Mouse (Mus musculus) B cell, adult 67 days (primary cell): ENCODE data around the gene Ms4a6b. TPM values are rescaled to one million over a fixed set of nuclear protein-coding genes. Genes with fewer than 3 reads are reported as not detected.

Experiments used
- total RNA-seq, 2 experiments: library from RNA; stranded (reverse); gene quantifications; 4 replicates each; pipeline ENCODE4 v1.2.4; 2023

The Ms4a6b gene
- total RNA-seq: 10 to 100 TPM; 87.9 to 94.8 TPM

GRCm38 (mm10) chr19:11516246-11516645 is at the start of gene Ms4a6b:
Ms4a6b (plus strand) TSS chr19:11516512.

GRCm38 (mm10) chr19:11469215-11469614 is 47.1 kb upstream of the Ms4a6b start, which contains the start of gene Ms4a6c:
Ms4a6c (plus strand) TSS chr19:11469366.

GRCm38 (mm10) chr19:11485746-11486145 is 30.6 kb upstream of the Ms4a6b start, which contains the start of gene Gm8369:
Gm8369 (plus strand) TSS chr19:11485938.

GRCm38 (mm10) chr19:11536593-11536992 is 20.3 kb downstream of the Ms4a6b start, which contains the start of gene Ms4a4d:
Ms4a4d (plus strand) TSS chr19:11536801.

Other genes starting within 250 kb of the Ms4a6b start
- gene Ms4a5, start 232.6 kb upstream of the Ms4a6b start, total RNA-seq: not detected
- gene Ms4a14, start 202.1 kb upstream of the Ms4a6b start, total RNA-seq: 1 to 10 TPM in 1 of 2 experiments, under 1 TPM in 1; 0.62 to 1.1 TPM
- 1 to 10 TPM; 2.4 to 4.7 TPM for gene Ms4a7, start 180.4 kb upstream of the Ms4a6b start, total RNA-seq
- 1 to 10 TPM in 1 of 2 experiments, not detected in 1; 2.4 TPM for gene Ms4a4a, start 141.0 kb upstream of the Ms4a6b start, total RNA-seq
- gene Ms4a4c, start 111.7 kb upstream of the Ms4a6b start, total RNA-seq: 100 to 1,000 TPM; 169 to 245 TPM
- gene Ms4a4b, start 73.0 kb upstream of the Ms4a6b start, total RNA-seq: 10 to 100 TPM; 28.9 to 36.1 TPM
- gene Ms4a6c, start 47.1 kb upstream of the Ms4a6b start, total RNA-seq: 10 to 100 TPM; 17.6 to 24.1 TPM
- 100 to 1,000 TPM; 170 to 202 TPM for gene Gm8369, start 30.6 kb upstream of the Ms4a6b start, total RNA-seq
- not detected for gene Ms4a4d, start 20.3 kb downstream of the Ms4a6b start, total RNA-seq
- 1 to 10 TPM; 3.4 to 3.8 TPM for gene Ms4a6d, start 88.3 kb downstream of the Ms4a6b start, total RNA-seq
- not detected for gene Ms4a2, start 107.2 kb downstream of the Ms4a6b start, total RNA-seq
- gene Ms4a3, start 124.3 kb downstream of the Ms4a6b start, total RNA-seq: not detected
- 1 to 10 TPM in 1 of 2 experiments, not detected in 1; 1.5 TPM for gene Oosp2, start 144.0 kb downstream of the Ms4a6b start, total RNA-seq
- gene Oosp1, start 174.6 kb downstream of the Ms4a6b start, total RNA-seq: 1 to 10 TPM in 1 of 2 experiments, under 1 TPM in 1; 0.93 to 1.2 TPM
- not detected for gene Oosp3, start 180.5 kb downstream of the Ms4a6b start, total RNA-seq
- gene Gif, start 231.0 kb downstream of the Ms4a6b start, total RNA-seq: not detected